Mouse (Mus musculus): ENCODE measurements around the gene Lrrc55. TPM values are rescaled to one million over a fixed set of nuclear protein-coding genes. Genes with fewer than 3 reads are reported as not detected.

Lrrc55 gene
- total RNA-seq, 2 experiments from 2014 or later = 13.2 to 14.9 TPM

DNA sequence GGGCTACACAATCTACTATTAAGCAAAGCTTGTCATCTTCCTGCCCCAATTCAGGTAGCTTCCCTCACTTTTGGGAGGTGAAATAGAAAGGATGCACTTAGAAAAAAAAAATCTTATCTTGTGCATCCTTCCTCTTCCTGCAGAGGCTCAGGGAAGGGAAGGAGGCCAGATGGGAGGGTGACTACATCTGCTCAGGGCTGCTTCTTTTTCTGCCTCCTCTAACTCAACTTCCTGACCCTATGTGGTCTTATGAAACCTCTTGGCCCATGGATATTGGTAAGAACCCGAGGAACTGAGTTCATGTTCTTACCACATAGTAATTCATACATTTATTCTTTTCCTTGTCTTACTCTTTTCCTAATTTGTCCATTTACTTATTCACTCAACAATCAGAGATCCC is 61.9 kb downstream of the Lrrc55 start:
- no peak for DNase-seq (ENCODE audit: low spot score in 2 of 2)

DNA sequence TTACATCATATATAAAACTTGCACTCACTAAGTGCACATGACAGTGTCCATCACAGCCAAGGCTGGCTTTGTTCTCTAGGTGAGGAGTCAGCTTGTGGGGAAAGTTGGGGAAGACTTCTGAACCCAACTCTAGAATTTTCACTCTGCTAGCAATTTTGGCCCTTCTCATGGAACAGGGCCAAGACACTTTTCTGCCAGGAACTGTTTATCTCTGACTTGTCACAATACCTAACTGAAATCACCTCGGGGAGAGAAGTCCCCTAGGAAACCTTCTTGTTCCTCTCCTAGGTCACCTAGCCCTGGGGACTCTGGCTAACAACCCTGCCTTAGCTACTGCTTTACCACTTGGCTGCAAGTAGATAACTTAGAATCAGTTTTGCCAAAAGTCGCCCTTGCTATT is 64.8 kb downstream of the Lrrc55 start:
- no peak for DNase-seq (ENCODE audit: low spot score in 2 of 2)

DNA sequence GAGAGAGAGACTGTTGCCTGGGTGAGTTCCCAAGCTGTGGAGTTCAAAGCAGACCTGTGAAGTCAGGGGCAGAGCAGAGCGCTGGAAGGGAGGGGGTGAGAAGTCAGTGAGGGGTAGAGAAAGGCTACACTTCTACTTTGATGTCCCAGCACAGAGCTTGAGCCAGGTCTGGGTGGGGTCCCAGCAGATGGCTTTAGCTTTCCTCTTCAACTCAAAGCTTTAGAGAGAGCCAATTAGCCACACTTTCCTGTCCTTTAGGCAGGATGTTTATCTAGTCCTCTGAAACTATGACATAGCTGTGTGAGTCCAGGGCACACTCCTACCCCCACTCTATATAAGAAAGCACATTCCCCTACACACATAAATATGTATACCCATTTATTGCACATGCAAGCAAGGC is 65.3 kb downstream of the Lrrc55 start:
- DNase-seq (ENCODE audit: low spot score in 2 of 2) = no peak

DNA sequence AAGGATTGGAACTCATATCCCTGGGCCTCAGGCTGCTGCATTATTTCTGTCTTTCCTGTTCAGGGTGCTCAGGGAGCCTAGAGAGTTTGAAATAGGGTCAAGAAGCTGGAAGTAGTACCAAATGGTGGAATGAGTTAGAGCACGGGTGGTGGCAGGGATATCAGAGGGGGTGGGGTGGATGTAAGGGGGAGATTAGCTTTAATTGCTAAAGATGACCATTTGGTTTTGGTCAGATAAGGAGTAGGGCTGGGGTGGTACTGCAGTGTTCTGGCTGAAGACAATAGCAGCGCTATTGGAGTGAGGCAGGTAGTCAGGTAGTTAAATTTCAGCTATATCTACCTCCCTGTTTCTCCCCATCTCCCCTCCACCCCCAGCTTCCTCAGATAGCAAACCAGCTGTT is 65.8 kb downstream of the Lrrc55 start:
- no peak for DNase-seq (ENCODE audit: low spot score in 2 of 2)

DNA sequence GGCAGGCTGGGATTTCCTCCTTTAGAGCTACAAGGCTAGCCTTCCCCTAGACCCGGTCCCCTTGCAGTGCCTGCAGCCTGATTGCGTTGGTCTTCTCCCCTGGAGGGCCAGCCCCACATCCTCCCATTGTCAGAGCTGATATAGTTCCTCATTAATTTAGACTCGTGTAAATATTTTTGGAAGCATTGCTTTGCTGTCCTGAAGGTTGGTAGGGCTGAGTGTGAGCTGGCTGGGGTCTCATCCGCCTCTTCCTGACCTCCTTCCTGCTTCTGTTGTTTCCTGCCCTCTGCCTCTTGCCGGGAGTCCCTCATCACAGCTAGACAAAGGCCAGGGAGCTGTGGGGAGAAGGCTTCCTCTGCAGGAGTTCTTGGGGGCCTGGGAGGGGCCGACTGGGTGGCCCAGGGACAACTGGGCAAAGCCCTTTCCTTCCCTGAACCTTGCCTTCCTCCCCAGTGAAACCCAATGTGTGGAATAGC is 67.5 kb downstream of the Lrrc55 start:
- no peak for DNase-seq (ENCODE audit: low spot score in 2 of 2)

DNA sequence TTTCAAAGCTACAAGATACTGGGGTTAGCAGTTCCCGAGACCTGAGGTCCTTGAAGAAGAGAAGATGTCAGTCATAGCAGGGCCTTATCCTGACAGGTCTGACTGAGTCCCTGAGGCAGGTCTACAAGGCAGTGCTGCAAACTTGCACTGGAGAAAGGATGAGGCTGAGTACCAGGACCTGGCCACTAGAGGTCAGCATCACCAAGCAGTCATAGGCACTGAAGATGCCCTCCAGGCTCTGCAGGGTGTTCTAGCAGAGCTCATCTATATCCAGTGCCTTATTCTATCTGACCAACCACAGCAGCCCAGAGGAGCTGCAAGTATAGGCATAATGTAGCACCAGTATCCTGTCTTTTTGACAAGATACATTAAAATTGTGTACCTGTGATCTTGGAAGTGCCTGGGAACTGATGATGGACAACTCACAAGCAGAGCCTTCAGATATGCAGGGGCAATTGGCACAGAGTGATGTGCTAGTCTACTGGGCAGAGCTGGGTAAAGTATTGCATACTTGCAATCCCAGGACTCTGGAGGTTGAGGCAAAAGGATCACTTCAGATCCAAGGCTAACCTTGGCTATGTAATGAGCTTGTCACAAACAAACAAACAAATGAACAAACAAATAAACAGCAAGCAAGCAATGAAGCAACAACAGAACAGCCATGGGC is 73.0 kb downstream of the Lrrc55 start:
- peak; percentile 39 to 55 for DNase-seq (ENCODE audit: low spot score in 2 of 2)

DNA sequence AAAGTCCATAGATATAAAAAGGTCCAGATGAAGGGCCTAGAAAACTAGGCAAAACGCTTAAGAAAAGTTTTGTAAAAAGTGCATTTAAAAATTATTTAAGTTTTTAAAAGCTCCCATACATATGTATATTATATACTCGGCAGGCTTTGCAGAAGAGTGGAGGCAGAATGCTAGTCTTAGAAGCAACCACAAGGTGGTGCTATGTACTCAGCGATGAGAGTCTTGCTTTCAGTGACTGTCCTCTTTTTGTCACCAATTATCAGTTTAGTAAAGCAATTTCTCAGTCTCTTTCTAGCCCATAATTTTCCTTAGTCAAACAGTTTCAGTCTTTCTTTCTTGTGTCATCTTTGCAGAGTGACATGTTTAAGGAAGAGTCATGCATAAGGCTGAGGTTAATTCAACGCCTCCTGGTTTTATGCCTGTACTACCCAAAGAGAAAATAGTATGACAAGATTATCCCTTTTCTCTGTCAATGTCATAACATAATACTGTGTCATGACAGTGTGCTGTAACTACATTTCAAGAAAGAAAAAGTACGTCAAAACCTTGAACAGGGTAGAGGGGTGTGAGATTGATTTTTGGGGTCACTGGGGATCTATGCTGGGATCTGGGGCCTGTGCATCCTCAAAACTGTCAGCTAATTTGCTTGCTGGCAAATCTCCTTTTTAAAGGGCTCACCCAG is 73.7 kb downstream of the Lrrc55 start:
- no peak for DNase-seq (ENCODE audit: low spot score in 2 of 2)

Other genes starting within 250 kb of the Lrrc55 start
- 1 to 10 TPM; 2.2 to 7.8 TPM for gene Prg2, start 216.7 kb downstream of the Lrrc55 start, total RNA-seq (2021)
- under 1 TPM; 0.50 to 0.73 TPM for gene Prg3, start 209.0 kb downstream of the Lrrc55 start, total RNA-seq (2021)
- gene Ssrp1, start 160.0 kb downstream of the Lrrc55 start, total RNA-seq (2021) = 100 to 1,000 TPM; 184 to 197 TPM
- 1 to 10 TPM; 1.8 to 2.1 TPM for gene P2rx3, start 159.7 kb downstream of the Lrrc55 start, total RNA-seq (2021)
- 100 to 1,000 TPM; 138 to 142 TPM for gene Tnks1bp1, start 149.2 kb downstream of the Lrrc55 start, total RNA-seq (2021)
- gene Aplnr, start 61.0 kb downstream of the Lrrc55 start, total RNA-seq (2021) = 10 to 100 TPM; 94.0 to 99.4 TPM
- gene Olfr987, start 142.1 kb upstream of the Lrrc55 start, total RNA-seq (2021) = not detected
- gene Olfr988, start 166.0 kb upstream of the Lrrc55 start, total RNA-seq (2021) = not detected
- not detected for gene Olfr992, start 212.3 kb upstream of the Lrrc55 start, total RNA-seq (2021)
- not detected for gene Olfr993, start 217.7 kb upstream of the Lrrc55 start, total RNA-seq (2021)
- not detected for gene Olfr994, start 239.3 kb upstream of the Lrrc55 start, total RNA-seq (2021)
- not detected for gene Olfr995, start 246.4 kb upstream of the Lrrc55 start, total RNA-seq (2021)